Mouse (Mus musculus) heart, postnatal 0 days (tissue): Measurements from ENCODE around the gene Kirrel2. TPM values are rescaled to one million over a fixed set of nuclear protein-coding genes. Genes with fewer than 3 reads are reported as not detected.

Source experiments
- ATAC-seq: fragments of 200-750 bp; cut with Nextera tagmentation; 2 replicates; pipeline ENCODE4 v1.8.0; 2017; ENCODE audit warnings: low read depth, moderate number of reproducible peaks, moderate library complexity; ENCODE audit not compliant: insufficient read depth
- DNase-seq: peaks from one replicate; pipeline ENCODE4 v3.0.0-alpha.2; 2016; ENCODE audit warnings: low spot score
- H3K27ac ChIP-seq: fragments of 300-500 bp; sonication (generic); 2 replicates; pipeline ENCODE4 v1.5.1; 2014; ENCODE audit warnings: low read depth, mild to moderate bottlenecking
- H3K27me3 ChIP-seq: fragments of 300-500 bp; sonication (generic); 2 replicates; pipeline ENCODE4 v1.6.1; 2014; ENCODE audit warnings: low read length, mixed read lengths; ENCODE audit not compliant: control insufficient read depth, insufficient read depth
- H3K36me3 ChIP-seq: fragments of 300-500 bp; sonication (generic); replicated peaks from 2 replicates; pipeline ENCODE4 v1.6.1; 2014; ENCODE audit warnings: low read length, mixed read lengths; ENCODE audit not compliant: control insufficient read depth, insufficient read depth
- H3K4me1 ChIP-seq: fragments of 300-500 bp; sonication (generic); 2 replicates; pipeline ENCODE4 v1.6.1; 2014; ENCODE audit warnings: antibody characterized with exemption; ENCODE audit not compliant: control insufficient read depth, insufficient read depth
- H3K4me2 ChIP-seq: fragments of 300-500 bp; sonication (generic); 2 replicates; pipeline ENCODE4 v1.6.1; 2014; ENCODE audit warnings: low read depth, mild to moderate bottlenecking, low read length, moderate library complexity
- H3K4me3 ChIP-seq: fragments of 300-500 bp; sonication (generic); 2 replicates; pipeline ENCODE4 v1.5.1; 2014; ENCODE audit warnings: low read depth, low read length
- H3K9ac ChIP-seq: fragments of 300-500 bp; sonication (generic); replicated peaks from 2 replicates; pipeline ENCODE4 v1.6.1; 2014; ENCODE audit warnings: low read depth, low read length, mixed read lengths
- H3K9me3 ChIP-seq: fragments of 300-500 bp; sonication (generic); replicated peaks from 2 replicates; pipeline ENCODE4 v1.6.1; 2016; ENCODE audit warnings: low read length; ENCODE audit not compliant: control insufficient read depth
- CTCF ChIP-seq: IDR thresholded peaks from 2 replicates; pipeline ENCODE4 v1.5.1; 2016; ENCODE audit warnings: antibody characterized with exemption, control low read depth, low read depth
- EP300 ChIP-seq: IDR thresholded peaks from 2 replicates; pipeline ENCODE4 v1.6.1; 2016; ENCODE audit warnings: antibody characterized with exemption, low read depth
- WGBS: fragments of 180-500 bp; shearing (Covaris S2); extraction: QIAGEN DNeasy Blood & Tissue Kit; methylation state at CpG from one replicate; pipeline ENCODE4 v1.1.7; 2014; 5-methylcytosine and 5-hydroxymethylcytosine counted together
- polyA plus RNA-seq: library from polyadenylated mRNA; unstranded; fragments of >200 nt; fragmentation: Nextera tagmentation; extraction: Ambion mirVana; gene quantifications from 2 replicates; pipeline ENCODE4 v1.2.1, GENCODE M21; 2015
- total RNA-seq: library from RNA; depleted of rRNA; stranded (reverse); fragments of >200 nt; gene quantifications from 2 replicates; pipeline ENCODE4 v1.2.3, GENCODE M21; 2014; ENCODE audit warnings: low replicate concordance

Kirrel2 gene
- total and polyA plus RNA-seq, 2 experiments from 2014 or later = 0.15 TPM; not detected in 1

DNA sequence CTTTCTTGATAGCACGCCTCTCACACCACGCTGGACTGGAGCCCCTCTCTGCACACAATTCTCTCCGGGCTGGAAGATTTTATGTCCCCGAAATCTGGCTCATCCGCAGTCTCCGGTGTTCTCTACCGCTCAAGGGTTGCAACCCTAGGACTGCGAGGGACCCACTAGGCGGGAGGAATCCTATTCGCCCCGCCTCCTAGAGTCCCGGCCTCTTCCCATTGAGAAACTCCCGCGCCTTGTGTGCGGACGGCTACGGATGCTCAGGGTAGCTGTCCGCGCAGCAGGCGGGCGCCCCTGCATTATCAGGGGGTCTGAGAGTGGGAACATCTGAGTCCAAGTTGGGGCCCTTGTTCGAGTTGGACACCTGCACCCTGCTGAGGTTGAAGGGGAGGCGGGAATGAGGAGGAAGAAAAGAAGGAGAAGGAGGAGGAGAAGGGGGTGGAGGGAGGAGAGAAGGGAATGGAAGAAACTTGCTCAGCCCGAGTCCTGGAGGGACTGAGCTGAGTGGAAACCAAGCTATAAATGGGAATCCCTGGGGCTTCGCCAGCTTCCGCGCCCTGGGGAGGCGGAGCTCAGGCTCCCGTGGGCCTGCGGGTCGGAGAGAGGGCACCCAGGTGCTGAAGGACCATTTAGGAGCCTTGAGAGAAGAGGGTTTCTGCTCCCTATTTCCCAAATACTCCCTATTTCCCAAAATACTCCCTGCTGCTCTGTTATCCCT, 420 bp downstream of the Kirrel2 start:
- H3K27ac ChIP-seq = no peak overlapping the region
- 0 out of 2 replicates have a peak overlapping the region, but pooled peaks have one; percentile 5 for H3K4me2 ChIP-seq
- no peaks in the 10 kb centered on the region for H3K9me3 ChIP-seq
- WGBS = 2% methylated on average over 31 of the region's 31 CpGs
- DNase-seq (no peak), ATAC-seq (no peak)
- no peaks in the 10 kb centered on the region for H3K4me1 ChIP-seq
- no peaks in the 10 kb centered on the region for H3K36me3 ChIP-seq
- TF ChIP-seq EP300 = no peak
- TF ChIP-seq CTCF = no peak
- no peak overlapping the region for H3K9ac ChIP-seq
- H3K4me3 ChIP-seq = no peak overlapping the region
- peaks cover 91% of the 10 kb centered on the region for H3K27me3 ChIP-seq

DNA sequence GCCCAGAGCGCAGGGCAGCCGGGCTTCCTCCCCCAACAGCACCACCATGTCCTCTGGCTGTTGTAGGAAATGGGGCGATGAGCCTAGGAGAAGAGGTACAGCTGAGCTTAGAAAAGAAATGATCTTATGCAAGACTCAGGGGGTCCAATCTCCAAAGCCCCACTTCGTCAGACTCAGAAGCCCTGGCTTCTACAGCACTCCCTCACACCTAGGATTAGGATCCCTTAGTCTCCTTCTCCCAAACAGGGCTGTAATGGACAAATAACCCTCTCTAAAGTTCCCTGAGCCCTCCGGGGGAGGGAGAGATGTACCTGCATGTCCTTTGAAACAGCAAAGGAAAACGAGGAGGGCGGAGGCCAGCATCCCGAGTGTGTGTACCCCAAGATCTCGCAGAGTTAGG, 1.0 kb downstream of the Kirrel2 start:
- H3K27me3 ChIP-seq = peaks cover 90% of the 10 kb centered on the region
- WGBS = 3% methylated on average over 9 of the region's 9 CpGs
- ATAC-seq (no peak), DNase-seq (no peak)
- no peak overlapping the region for H3K27ac ChIP-seq
- H3K9ac ChIP-seq = no peak overlapping the region
- H3K4me3 ChIP-seq = no peak overlapping the region
- H3K4me1 ChIP-seq = no peaks in the 10 kb centered on the region
- H3K36me3 ChIP-seq = no peaks in the 10 kb centered on the region
- TF ChIP-seq EP300 = no peak
- TF ChIP-seq CTCF = no peak
- no peak overlapping the region for H3K4me2 ChIP-seq
- H3K9me3 ChIP-seq = no peaks in the 10 kb centered on the region

DNA sequence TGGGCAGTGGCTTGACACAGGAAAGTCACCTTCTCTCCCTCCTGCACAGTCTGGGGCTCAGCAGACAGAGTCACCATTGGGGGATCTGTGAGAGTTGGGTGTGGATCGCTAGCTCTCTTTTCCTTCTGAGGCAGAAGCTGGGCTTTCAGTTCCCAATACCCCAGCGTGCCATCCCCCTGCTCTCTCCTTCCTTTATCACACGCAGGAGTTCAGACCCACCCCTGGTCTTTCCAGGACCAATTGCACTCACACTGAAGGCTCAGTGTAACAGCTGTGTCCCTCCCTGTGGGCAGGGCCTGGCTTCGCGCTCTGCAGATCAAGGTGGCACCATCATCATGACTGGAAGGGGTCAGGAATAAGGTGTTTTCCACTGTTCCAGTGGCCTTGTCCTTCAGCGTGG, 3.2 kb downstream of the Kirrel2 start:
- no peaks in the 10 kb centered on the region for H3K4me1 ChIP-seq
- 14% methylated on average over 6 of the region's 6 CpGs for WGBS
- H3K36me3 ChIP-seq = no peaks in the 10 kb centered on the region
- no peak overlapping the region for H3K4me2 ChIP-seq
- H3K9me3 ChIP-seq = no peaks in the 10 kb centered on the region
- TF ChIP-seq EP300 (no peak), CTCF (no peak)
- ATAC-seq (no peak), DNase-seq (no peak)
- no peak overlapping the region for H3K9ac ChIP-seq
- peaks cover 70% of the 10 kb centered on the region for H3K27me3 ChIP-seq
- no peak overlapping the region for H3K27ac ChIP-seq
- no peak overlapping the region for H3K4me3 ChIP-seq

DNA sequence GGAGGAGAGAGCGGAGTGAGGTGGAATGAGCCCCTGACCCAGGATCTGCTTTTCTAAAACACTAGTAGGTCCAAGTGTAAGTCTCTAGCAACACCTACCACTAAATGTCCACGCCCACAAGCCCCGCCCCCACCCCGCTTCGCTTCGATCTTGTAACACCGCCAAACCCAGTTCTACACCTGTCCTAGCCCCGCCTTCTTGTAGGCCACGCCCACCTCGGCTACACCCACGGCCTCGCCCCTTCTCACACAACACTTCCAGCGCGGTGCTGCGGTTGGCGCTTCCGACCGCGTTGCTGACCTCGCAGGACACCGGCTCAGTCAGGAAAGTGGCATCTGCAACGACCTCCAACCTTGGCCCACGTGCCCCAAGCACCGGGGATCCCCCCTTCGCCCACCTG, 3.7 kb downstream of the Kirrel2 start:
- H3K4me2 ChIP-seq = no peak overlapping the region

DNA sequence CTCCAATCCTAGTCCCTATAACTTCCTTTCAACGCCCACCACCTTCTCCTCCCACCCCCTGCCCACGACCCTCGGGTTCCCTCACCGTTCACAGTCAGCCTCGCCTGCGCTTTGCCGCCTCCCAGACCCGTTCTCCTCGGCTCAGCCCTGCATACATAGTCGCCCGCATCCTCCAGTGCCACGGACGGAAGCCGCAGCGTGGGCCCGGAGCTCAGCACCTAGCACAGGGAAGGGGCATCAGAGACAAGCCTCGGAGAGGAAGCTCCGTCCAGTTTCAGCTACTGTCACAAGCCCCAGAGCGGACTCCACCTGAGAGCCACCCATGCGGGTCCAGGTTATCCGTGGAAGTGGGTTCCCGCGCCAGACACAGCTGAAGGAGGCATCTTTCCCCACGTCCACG, 4.2 kb downstream of the Kirrel2 start:
- DNase-seq (no peak), ATAC-seq (no peak)
- Histone ChIP-seq H3K36me3 (no peaks in the 10 kb centered on the region), H3K4me2 (no peak overlapping the region), H3K27ac (no peak overlapping the region), H3K4me3 (no peak overlapping the region), H3K27me3 (peaks cover 60% of the 10 kb centered on the region), H3K4me1 (no peaks in the 10 kb centered on the region), H3K9me3 (no peaks in the 10 kb centered on the region), H3K9ac (no peak overlapping the region)
- WGBS = 21% methylated on average over 25 of the region's 25 CpGs
- no peak for TF ChIP-seq EP300
- TF ChIP-seq CTCF = no peak

More for the DNA sequence above, 3.7 kb downstream of the Kirrel2 start:
- TF ChIP-seq CTCF = no peak
- TF ChIP-seq EP300 = no peak
- H3K9me3 ChIP-seq = no peaks in the 10 kb centered on the region
- H3K4me3 ChIP-seq = no peak overlapping the region
- no peak overlapping the region for H3K27ac ChIP-seq
- H3K4me1 ChIP-seq = no peaks in the 10 kb centered on the region
- H3K27me3 ChIP-seq = peaks cover 65% of the 10 kb centered on the region
- no peaks in the 10 kb centered on the region for H3K36me3 ChIP-seq
- no peak for ATAC-seq
- 4% methylated on average over 25 of the region's 25 CpGs for WGBS
- DNase-seq = no peak
- H3K9ac ChIP-seq = no peak overlapping the region

DNA sequence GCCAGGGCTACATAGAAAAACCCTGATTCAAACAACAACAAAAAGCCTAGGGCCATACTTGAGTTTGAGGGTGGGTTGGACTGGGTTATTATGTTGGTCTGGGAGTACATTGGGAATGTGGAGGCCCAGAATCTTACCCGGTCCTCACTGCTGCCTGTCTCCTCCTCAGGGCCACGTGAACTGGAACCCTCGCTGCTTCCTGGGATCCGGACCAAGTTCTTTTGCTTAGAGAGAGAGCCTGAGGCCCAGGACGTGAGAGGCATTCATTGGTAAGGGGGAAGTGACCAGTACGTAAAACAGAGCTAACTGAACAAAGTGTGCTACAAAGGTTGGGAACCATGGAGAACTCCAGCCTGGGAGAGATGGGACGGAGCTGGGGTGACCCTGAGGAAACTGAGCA, 7.2 kb downstream of the Kirrel2 start:
- DNase-seq = no peak
- no peak overlapping the region for H3K9ac ChIP-seq
- no peaks in the 10 kb centered on the region for H3K4me1 ChIP-seq
- TF ChIP-seq EP300 (no peak), CTCF (no peak)
- no peak for ATAC-seq
- H3K4me2 ChIP-seq = no peak overlapping the region
- no peaks in the 10 kb centered on the region for H3K9me3 ChIP-seq
- no peaks in the 10 kb centered on the region for H3K36me3 ChIP-seq
- no peak overlapping the region for H3K27ac ChIP-seq
- no peak overlapping the region for H3K4me3 ChIP-seq
- WGBS = 65% methylated on average over 7 of the region's 7 CpGs
- peaks cover 42% of the 10 kb centered on the region for H3K27me3 ChIP-seq
